Mouse (Mus musculus) midbrain, embryonic 14.5 days (tissue): ENCODE measurements around the gene Pex14. TPM values are rescaled to one million over a fixed set of nuclear protein-coding genes. Genes with fewer than 3 reads are reported as not detected.

Experiments
- ATAC-seq: fragments of 200-750 bp; cut with Nextera tagmentation; 2 replicates; pipeline ENCODE4 v1.8.0; 2017; ENCODE audit warnings: moderate number of reproducible peaks, moderate library complexity; ENCODE audit not compliant: low FRiP score, low TSS enrichment
- DNase-seq: peaks from one replicate; pipeline ENCODE4 v3.0.0-alpha.2; 2015
- H3K27ac ChIP-seq: fragments of 300-500 bp; sonication (generic); replicated peaks from 2 replicates; pipeline ENCODE4 v1.5.1; 2014; ENCODE audit warnings: mild to moderate bottlenecking, low read depth, low read length, moderate library complexity
- H3K27me3 ChIP-seq: fragments of 300-500 bp; sonication (generic); 2 replicates; pipeline ENCODE4 v1.6.1; 2014; ENCODE audit warnings: low read length, control low read depth, mixed read lengths; ENCODE audit not compliant: control insufficient read depth, insufficient read depth
- H3K36me3 ChIP-seq: fragments of 300-500 bp; sonication (generic); 2 replicates; pipeline ENCODE4 v1.6.1; 2014; ENCODE audit warnings: low read length, control low read depth; ENCODE audit not compliant: control insufficient read depth, insufficient read depth
- H3K4me1 ChIP-seq: fragments of 300-500 bp; sonication (generic); 2 replicates; pipeline ENCODE4 v1.6.1; 2014; ENCODE audit warnings: mild to moderate bottlenecking, antibody characterized with exemption, low read length, control low read depth; ENCODE audit not compliant: control insufficient read depth, insufficient read depth
- H3K4me2 ChIP-seq: fragments of 300-500 bp; sonication (generic); 2 replicates; pipeline ENCODE4 v1.6.1; 2014; ENCODE audit warnings: mild to moderate bottlenecking, low read length, moderate library complexity
- H3K4me3 ChIP-seq: fragments of 300-500 bp; sonication (generic); replicated peaks from 2 replicates; pipeline ENCODE4 v1.5.1; 2014; ENCODE audit warnings: low read depth, low read length
- H3K9ac ChIP-seq: fragments of 300-500 bp; sonication (generic); replicated peaks from 2 replicates; pipeline ENCODE4 v1.6.1; 2014; ENCODE audit warnings: mild to moderate bottlenecking, low read length, moderate library complexity
- H3K9me3 ChIP-seq: fragments of 300-500 bp; sonication (generic); 2 replicates; pipeline ENCODE4 v1.6.1; 2016; ENCODE audit warnings: low read length, control low read depth, mixed read lengths; ENCODE audit not compliant: control insufficient read depth
- WGBS: fragments of 180-500 bp; shearing (Covaris S2); extraction: QIAGEN DNeasy Blood & Tissue Kit; methylation state at CpG from one replicate; pipeline ENCODE4 v1.1.7; 2014; 5-methylcytosine and 5-hydroxymethylcytosine counted together
- polyA plus RNA-seq: library from polyadenylated mRNA; unstranded; fragments of >200 nt; fragmentation: Nextera tagmentation; extraction: Ambion mirVana; gene quantifications from 2 replicates; pipeline ENCODE4 v1.2.1, GENCODE M21; 2014

Gene Pex14
- polyA plus RNA-seq, 1 experiment from 2014 or later, result 47.3 TPM

DNA sequence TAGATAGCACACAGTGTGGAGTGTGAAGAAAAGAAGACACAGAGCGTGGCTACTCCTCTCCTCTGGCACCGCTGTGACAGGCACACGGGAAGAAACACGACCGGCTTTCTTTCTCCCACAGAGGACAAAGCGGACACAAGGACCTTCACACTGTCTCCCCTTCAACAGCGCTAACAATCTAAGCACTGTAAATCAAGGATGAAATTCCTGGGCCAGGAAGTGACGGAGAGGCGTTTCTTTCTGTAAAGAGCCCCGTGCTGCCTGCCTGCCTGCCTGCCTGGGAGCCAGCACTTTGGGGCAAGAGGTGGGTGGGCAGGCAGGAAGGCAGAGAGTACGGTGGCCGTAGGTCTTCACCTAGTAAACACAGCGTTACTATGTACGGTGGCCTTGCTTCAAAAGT is 42.2 kb downstream of the Pex14 start:
- Histone ChIP-seq H3K36me3 (no peaks in the 10 kb centered on the region), H3K4me3 (no peak overlapping the region), H3K27me3 (no peaks in the 10 kb centered on the region), H3K4me1 (peaks cover 39% of the 10 kb centered on the region), H3K27ac (0 out of 2 replicates have a peak overlapping the region, but pooled peaks have one; percentile 3), H3K9ac (no peak overlapping the region; the same call in 1 of the 2 replicates), H3K9me3 (no peaks in the 10 kb centered on the region), H3K4me2 (no peak overlapping the region)
- WGBS, result 60% methylated on average over 14 of the region's 14 CpGs
- no peak for DNase-seq
- no peak for ATAC-seq

- H3K27me3 ChIP-seq, result no peaks in the 10 kb centered on the region
- ATAC-seq, result no peak
- peak; percentile 33 for DNase-seq
- no peaks in the 10 kb centered on the region for H3K9me3 ChIP-seq
- no peak overlapping the region for H3K4me3 ChIP-seq
- 0 out of 2 replicates have a peak overlapping the region, but pooled peaks have one; percentile 3 for H3K27ac ChIP-seq
- peaks cover 36% of the 10 kb centered on the region for H3K4me1 ChIP-seq
- 74% methylated on average over 16 of the region's 16 CpGs for WGBS
- no peak overlapping the region for H3K4me2 ChIP-seq
- no peaks in the 10 kb centered on the region for H3K36me3 ChIP-seq
- no peak overlapping the region; the same call in 1 of the 2 replicates for H3K9ac ChIP-seq
Observed at GRCm38 (mm10) chr4:149056957-149057356, 42.7 kb downstream of the Pex14 start.

GRCm38 (mm10) chr4:149055847-149056246 is 43.8 kb downstream of the Pex14 start:
- Histone ChIP-seq H3K27ac (no peak overlapping the region), H3K4me1 (peaks cover 26% of the 10 kb centered on the region), H3K36me3 (no peaks in the 10 kb centered on the region), H3K9me3 (no peaks in the 10 kb centered on the region), H3K9ac (no peak overlapping the region), H3K27me3 (peaks cover 2% of the 10 kb centered on the region; the same call in 1 of the 2 replicates), H3K4me2 (no peak overlapping the region), H3K4me3 (no peak overlapping the region)
- DNase-seq (no peak), ATAC-seq (no peak)
- WGBS, result 55% methylated on average over 6 of the region's 6 CpGs

DNA sequence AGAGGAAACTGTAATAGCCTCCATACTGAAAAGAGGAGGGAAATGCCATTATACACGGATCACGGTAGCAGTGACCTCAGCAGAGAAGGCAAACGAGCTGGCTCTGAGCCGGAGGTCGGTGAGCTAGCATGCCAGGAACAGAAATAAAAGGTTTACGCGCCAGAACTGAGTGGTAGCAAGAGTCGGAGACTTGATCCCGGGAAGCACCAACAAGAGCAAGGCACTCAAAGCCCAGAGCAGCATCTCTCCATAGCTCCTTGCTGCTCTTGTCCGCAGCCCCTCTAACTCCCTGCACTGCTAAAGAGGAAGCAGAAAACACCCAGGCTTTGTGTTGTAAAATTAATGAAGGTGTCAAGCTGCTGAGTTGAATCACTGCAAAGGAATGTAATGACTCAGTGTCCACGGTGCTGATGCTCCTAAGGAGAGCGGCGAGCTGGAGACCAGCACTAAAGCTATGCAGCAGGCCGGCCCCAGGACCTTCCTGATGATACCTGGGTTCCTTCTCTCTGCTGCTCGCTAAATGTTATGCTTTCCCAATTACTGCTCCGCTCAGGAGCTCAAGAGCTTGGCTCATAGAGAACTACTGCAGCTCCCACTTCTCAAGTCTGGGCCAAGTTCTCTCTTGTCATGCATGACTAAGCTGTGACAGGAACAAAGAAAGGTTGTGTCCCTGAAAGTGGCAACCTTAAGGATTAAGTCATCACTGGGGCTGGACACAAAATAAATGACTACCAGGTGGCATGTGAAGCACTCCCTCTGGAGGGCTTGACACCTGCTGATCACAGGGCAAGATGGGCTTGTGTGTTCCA is 50.1 kb downstream of the Pex14 start:
- ATAC-seq, result no peak; the same call in 1 of the 2 replicates

DNA sequence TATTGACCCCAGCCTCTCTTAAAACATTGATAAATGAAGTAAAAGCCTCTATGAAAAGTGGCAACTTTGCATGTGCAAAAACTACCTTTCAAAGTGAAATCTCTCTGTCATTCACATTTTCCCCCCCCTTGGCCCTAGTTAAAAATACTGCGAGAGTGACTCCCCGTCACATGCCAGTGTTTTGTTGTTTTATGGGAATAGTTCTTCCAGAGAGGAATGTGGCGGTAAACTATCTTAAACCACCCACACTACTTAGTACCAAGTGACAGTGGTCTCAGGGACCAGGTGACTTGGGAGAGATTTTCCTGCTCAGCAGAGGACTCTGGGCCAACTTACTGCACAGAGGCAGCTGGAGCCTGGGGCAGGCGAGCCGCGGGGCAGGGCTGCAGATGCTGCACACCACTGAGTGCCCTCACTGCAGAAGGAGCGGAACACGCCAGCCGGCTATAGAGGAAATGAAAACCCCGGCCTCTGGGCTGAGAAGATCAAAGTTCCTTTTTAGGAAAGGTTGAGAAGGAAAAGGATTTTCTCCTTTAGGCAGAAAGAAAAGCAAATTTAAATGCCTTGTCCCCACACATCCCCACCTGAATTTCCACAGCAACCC is 50.9 kb downstream of the Pex14 start:
- DNase-seq (peak; percentile 64), ATAC-seq (peak; percentile 43; the same call in 1 of the 2 replicates)
- Histone ChIP-seq H3K27me3 (peaks cover 10% of the 10 kb centered on the region; the same call in 1 of the 2 replicates), H3K4me3 (no peak overlapping the region), H3K36me3 (no peaks in the 10 kb centered on the region), H3K9ac (no peak overlapping the region; the same call in 1 of the 2 replicates), H3K4me1 (peaks cover 26% of the 10 kb centered on the region), H3K4me2 (peak overlapping the region; percentile 39), H3K27ac (peak overlapping the region; percentile 64), H3K9me3 (no peaks in the 10 kb centered on the region)
- WGBS, result 24% methylated on average over 10 of the region's 10 CpGs

More for the DNA sequence above, 50.1 kb downstream of the Pex14 start:
- H3K4me2 ChIP-seq, result peak overlapping the region; percentile 39
- H3K4me1 ChIP-seq, result peaks cover 26% of the 10 kb centered on the region
- H3K4me3 ChIP-seq, result no peak overlapping the region
- peaks cover 10% of the 10 kb centered on the region; the same call in 1 of the 2 replicates for H3K27me3 ChIP-seq
- H3K9ac ChIP-seq, result no peak overlapping the region; the same call in 1 of the 2 replicates
- H3K36me3 ChIP-seq, result no peaks in the 10 kb centered on the region
- no peaks in the 10 kb centered on the region for H3K9me3 ChIP-seq
- DNase-seq, result peak; percentile 72
- H3K27ac ChIP-seq, result peak overlapping the region; percentile 64
- WGBS, result 4% methylated on average over 16 of the region's 16 CpGs

- Histone ChIP-seq H3K27me3 (peaks cover 10% of the 10 kb centered on the region; the same call in 1 of the 2 replicates), H3K4me3 (no peak overlapping the region), H3K4me2 (0 out of 2 replicates have a peak overlapping the region, but pooled peaks have one; percentile 4), H3K27ac (no peak overlapping the region), H3K9ac (no peak overlapping the region), H3K9me3 (no peaks in the 10 kb centered on the region), H3K36me3 (no peaks in the 10 kb centered on the region), H3K4me1 (peaks cover 26% of the 10 kb centered on the region)
- no peak for ATAC-seq
- 3% methylated on average over 10 of the region's 10 CpGs for WGBS
- peak; percentile 79 for DNase-seq
Observed at GRCm38 (mm10) chr4:149047360-149047759, 52.3 kb downstream of the Pex14 start.

DNA sequence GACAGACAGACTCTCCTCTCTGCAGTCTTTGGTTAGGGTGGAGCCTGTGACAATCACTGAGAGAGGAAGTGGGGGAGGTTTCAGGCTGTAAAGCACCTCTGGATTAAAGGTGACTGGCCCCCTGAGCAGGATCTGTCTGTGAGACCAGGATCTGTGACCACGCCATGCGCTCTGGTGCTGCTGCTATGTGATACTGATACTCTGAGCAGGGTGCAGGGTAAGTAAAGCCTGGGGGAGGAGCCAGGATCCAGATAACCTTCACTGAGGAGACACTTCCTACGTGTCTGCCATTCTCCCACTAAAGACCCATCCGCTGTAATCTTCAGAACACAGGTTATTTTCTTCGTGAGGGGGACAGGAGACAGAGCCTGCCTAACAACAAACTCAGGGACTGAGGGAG is 53.8 kb downstream of the Pex14 start:
- no peak overlapping the region for H3K9ac ChIP-seq
- H3K4me2 ChIP-seq, result no peak overlapping the region
- H3K4me3 ChIP-seq, result no peak overlapping the region
- no peaks in the 10 kb centered on the region for H3K36me3 ChIP-seq
- ATAC-seq, result no peak
- no peaks in the 10 kb centered on the region for H3K9me3 ChIP-seq
- H3K27me3 ChIP-seq, result peaks cover 8% of the 10 kb centered on the region; the same call in 1 of the 2 replicates
- H3K27ac ChIP-seq, result no peak overlapping the region
- 72% methylated on average over 5 of the region's 5 CpGs for WGBS
- peaks cover 26% of the 10 kb centered on the region for H3K4me1 ChIP-seq
- no peak for DNase-seq

DNA sequence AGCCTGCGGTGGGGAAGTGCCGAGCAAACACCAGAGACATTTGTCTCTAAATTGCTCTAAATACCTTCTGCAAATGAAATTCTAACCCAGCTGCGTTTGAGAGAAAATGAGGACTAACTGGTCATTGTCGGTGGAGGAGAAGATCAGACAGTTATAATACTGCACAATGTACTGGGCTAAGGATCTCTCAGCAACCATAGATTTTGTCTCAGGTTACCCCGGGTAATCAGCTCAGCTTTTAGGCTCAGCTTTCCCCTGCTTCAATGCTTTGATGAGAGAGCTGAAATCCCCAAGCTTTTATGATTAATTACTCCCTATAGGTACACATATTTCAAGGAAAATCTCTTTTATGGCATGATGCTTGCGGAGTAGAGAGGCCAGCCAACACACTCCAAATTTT is 59.4 kb downstream of the Pex14 start:
- peak; percentile 35 for DNase-seq
- peaks cover 19% of the 10 kb centered on the region; the same call in 1 of the 2 replicates for H3K4me1 ChIP-seq
- ATAC-seq, result no peak
- no peaks in the 10 kb centered on the region for H3K27me3 ChIP-seq
- H3K36me3 ChIP-seq, result no peaks in the 10 kb centered on the region
- H3K4me3 ChIP-seq, result no peak overlapping the region
- no peak overlapping the region for H3K9ac ChIP-seq
- no peaks in the 10 kb centered on the region for H3K9me3 ChIP-seq
- WGBS, result 37% methylated on average over 6 of the region's 6 CpGs
- peak overlapping the region; percentile 66 for H3K27ac ChIP-seq
- no peak overlapping the region for H3K4me2 ChIP-seq
